Mouse (Mus musculus): ENCODE data around the gene Pum2. TPM values are rescaled to one million over a fixed set of nuclear protein-coding genes. Genes with fewer than 3 reads are reported as not detected.
"Not testable (repeated sequence)": the region's sequence is repeated elsewhere in the genome, so short reads cannot be mapped to it uniquely, and the experiment has no call there.

Pum2 gene
- 129 to 201 TPM (median 138 TPM) in 3 replicates for total RNA-seq (2017)

DNA sequence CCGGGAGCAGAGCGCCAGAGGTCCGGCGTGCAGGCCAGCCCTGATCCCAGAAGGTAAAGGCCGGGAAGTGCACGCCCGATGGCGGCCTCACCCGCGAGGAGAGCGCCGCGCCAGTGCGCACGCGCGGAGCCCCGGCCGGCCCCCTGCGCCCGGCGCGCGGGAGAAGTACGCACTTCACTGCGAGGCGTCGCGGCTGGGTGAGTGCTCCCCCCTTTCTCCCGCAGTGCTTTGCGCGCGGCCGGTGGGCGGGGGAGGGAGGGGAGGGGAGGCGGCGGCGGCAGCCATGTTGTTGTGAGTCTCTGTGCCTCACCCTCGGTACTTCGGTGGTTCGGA, at the start of gene Pum2:
Gene Pum2 (plus strand): TSS at position 161 of the 333 bp plus-strand sequence.
- peak; percentile 90 for ATAC-seq (replicated peaks; ENCODE audit: insufficient number of reproducible peaks, low FRiP score, low TSS enrichment, poor library complexity, severe bottlenecking)

DNA sequence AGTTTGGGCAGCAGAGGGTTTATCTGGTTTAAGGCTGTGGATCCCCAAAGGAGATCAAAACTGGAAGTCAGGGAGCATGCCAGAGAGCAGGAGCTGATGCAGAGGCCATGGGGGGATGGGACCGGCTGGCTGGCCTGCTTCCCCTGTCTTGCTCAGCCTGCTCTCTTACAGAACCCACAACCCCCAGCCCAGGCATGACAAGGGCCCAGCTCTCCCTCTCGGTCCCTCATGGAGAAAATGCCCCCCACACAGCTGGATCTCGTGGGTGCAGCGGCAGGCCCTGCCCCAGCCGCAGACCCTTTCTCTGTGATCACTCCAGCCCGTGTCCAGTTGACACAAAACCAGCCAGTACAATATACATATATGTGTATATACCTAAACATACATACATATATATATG, 44.4 kb upstream of the Pum2 start:
- ATAC-seq (replicated peaks; ENCODE audit: insufficient number of reproducible peaks, low FRiP score, low TSS enrichment, poor library complexity, severe bottlenecking), result no peak

DNA sequence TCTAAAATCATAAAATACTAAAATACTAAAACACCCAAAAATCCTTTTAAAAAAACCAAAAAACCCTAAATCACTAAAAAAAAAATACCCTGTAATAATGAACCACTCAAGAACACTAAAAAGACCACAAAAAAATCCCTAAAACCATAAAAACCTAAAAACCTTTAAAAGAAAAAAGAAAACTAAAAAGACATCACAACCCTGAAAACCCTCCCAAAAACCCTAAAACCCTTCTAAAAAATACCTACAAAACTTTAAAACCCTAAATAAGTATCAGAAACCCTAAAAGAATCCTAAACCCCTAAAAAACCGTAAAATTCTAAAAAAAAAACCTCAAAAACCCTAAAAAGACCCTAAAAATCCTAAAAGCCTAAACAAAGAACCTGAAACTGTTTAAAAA, 42.2 kb upstream of the Pum2 start:
- ATAC-seq (replicated peaks; ENCODE audit: insufficient number of reproducible peaks, low FRiP score, low TSS enrichment, poor library complexity, severe bottlenecking), result no peak

DNA sequence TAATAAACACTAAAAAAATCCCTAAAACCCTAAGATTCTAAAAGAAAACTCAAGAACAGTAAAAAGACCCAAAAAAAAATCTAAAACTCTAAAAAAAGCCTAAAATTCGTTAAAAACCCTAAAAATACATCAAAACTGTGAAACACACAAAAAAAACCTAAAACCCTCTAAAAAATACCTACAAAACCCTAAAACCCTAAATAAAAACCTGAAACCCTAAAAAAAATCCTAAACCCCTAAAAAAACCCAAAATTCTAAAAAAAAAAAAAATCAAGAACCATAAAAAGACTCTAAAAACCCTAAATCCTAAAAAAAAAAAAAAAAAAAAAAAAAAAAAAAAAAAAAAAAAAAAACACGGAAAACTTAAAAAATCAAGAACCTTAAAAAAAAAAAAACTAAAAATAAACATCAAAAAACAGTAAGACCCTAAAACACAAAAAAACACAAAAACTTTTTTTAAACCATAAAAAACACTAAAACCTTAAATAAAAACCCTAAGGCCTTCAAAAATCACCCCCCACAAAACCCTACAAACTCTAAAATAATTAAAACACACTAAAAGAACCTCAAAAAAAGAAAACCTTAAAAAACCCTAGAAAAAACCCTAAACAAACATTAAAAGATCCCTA, 41.1 kb upstream of the Pum2 start:
- no peak for ATAC-seq (replicated peaks; ENCODE audit: insufficient number of reproducible peaks, low FRiP score, low TSS enrichment, poor library complexity, severe bottlenecking)

DNA sequence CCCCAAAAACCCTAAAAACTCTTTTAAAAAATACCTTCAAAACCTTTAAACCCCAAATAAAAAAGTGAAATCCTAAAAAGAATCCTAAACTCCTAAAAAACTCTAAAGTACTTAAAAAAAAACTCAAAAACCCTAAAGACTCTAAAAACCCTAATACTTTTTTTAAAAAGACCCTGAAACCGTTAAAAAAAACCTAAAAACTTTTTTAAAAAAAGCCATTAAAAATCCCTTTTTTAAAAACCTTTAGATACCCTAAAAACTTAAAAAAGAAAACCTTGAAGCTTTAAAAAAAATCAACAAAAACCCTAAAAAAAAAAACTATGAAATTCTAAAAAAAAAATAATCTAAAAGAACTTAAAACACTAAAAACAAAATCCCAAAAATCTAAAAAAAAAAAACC, 39.6 kb upstream of the Pum2 start:
- ATAC-seq (replicated peaks; ENCODE audit: insufficient number of reproducible peaks, low FRiP score, low TSS enrichment, poor library complexity, severe bottlenecking), result no peak

DNA sequence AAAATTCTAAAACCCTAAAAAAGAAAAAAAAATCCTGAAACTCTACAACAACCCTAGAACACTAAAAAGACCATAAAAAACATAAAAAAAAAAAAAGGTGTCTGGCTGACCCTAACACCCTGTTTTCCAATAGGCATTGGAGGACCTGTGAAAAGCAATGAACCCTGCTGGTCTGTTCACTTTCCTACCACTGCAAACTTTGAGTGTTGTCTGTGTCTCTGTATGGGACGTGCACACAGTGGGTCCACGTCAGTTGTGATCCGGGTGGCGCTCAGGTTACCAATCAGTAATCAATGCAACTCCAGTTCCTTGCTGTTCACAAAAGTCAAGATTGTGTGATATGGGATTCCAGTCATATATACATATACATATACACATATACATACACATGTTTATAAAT, 38.4 kb upstream of the Pum2 start:
- no peak for ATAC-seq (replicated peaks; ENCODE audit: insufficient number of reproducible peaks, low FRiP score, low TSS enrichment, poor library complexity, severe bottlenecking)

DNA sequence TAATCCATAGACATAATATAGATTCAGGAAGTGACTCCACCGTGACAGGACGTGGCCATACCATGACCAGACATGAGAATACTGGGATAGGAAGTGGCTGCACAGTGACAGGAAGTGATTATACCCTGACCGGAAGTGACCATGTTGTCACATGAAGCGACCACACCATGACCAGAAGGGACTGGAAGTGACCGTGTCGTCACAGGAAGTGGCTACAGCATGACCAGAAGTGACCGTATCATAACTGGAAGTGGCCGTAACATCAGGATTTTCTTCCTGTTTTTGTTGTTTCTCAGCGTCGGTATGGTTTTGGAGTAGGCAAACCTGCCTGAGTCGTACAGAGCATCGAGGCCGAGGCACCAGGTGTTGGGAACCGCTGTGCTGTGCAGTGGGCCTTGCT, 37.0 kb upstream of the Pum2 start:
- peak; percentile 79 for ATAC-seq (replicated peaks; ENCODE audit: insufficient number of reproducible peaks, low FRiP score, low TSS enrichment, poor library complexity, severe bottlenecking)

DNA sequence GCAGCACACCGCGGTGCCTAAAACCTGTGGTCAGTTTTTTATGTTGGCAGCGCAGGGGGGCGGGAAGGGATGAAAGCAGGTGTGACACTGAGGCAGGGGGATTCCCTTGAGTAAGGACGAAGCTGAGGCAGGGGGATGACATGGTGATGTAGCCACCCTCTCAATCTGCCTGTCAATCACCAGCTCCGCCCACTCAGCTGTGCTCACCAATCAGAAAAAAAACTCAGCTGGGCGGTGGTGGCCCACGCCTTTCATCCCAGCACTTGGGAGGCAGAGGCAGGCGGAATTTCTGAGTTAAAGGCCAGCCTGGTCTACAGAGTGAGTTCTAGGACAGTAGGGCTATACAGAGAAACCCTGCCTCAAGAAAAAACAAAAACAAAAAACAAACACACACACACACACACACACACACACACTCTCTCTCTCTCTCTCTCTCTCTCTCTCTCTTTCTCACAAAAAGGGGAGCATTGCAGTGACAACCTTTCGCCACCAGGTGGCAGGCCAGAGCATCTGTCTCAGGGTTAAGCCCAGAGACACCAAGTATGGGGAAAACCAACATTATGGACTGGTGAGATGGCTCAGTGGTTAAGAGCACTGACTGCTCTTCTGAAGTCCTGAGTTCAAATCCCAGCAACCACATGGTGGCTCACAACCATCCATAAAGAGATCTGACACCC, 35.4 kb upstream of the Pum2 start:
- peak; percentile 76 for ATAC-seq (replicated peaks; ENCODE audit: insufficient number of reproducible peaks, low FRiP score, low TSS enrichment, poor library complexity, severe bottlenecking)

DNA sequence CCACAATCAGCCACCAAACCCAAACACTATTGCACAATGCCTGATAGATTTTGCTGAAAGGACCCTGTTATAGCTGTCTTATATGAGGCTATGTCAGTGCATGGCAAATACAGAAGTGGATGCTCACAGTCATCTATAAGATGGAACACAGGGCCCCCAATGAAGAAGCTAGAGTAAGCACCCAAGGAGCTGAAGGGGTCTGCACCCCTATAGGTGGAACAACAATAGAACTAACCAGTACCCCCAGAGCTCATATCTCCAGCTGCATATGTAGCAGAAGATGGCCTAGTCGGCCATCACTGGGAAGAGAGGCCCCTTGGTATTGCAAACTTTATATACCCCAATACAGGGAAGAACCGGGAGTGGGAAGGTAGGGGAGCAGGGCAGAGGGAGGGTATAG, 33.7 kb upstream of the Pum2 start:
- ATAC-seq (replicated peaks; ENCODE audit: insufficient number of reproducible peaks, low FRiP score, low TSS enrichment, poor library complexity, severe bottlenecking), result not testable (repeated sequence)

DNA sequence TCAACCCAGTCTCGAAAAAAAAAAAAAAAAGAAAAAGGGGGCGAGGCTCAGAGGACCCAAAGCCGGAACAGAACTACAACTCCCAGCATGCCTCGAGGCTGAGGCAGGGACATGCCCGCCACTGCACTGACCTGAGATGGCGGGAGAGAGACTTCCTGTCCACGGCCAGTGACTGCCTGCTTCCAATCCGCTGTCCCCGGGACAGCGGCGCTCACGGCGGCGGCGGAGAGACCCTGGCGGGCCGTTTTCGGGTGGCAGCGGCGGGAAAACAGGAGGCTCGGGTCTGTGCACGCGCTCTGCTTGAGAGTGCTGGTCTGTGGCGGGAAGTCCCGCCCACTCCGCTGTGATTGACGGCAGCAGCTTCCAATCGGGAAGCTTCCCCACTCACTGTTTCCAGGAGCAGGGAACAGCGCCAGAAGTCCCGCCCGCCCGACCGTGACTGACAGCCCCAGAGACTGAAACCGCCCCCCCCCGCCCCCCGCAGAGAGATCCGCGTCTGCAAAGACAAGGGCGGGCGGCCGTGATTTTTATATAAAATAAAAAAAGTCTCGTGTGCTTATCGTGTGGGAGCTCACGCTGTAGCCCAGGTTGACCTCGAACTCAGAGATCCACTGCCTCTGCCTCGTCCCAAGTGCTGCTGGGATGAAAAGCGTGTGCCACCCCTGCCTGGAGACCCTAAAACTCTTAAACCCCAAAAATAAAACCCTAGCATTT, 33.1 kb upstream of the Pum2 start:
- peak; percentile 96 for ATAC-seq (replicated peaks; ENCODE audit: insufficient number of reproducible peaks, low FRiP score, low TSS enrichment, poor library complexity, severe bottlenecking)

DNA sequence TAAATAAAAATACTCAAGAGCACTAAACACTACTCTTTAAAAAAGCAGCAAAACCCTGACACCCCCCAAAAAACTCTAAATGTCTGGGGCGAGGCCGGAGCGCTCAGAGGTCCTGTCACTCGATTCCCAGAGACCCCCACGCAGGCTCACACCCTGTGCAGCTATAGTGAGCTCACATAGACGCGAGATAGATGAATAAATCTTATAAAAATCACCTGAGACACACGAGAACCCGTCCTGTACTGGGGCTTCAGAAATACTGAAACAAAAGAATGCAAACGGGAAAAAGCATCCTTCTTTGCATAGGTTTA, 32.6 kb upstream of the Pum2 start:
- no peak for ATAC-seq (replicated peaks; ENCODE audit: insufficient number of reproducible peaks, low FRiP score, low TSS enrichment, poor library complexity, severe bottlenecking)

DNA sequence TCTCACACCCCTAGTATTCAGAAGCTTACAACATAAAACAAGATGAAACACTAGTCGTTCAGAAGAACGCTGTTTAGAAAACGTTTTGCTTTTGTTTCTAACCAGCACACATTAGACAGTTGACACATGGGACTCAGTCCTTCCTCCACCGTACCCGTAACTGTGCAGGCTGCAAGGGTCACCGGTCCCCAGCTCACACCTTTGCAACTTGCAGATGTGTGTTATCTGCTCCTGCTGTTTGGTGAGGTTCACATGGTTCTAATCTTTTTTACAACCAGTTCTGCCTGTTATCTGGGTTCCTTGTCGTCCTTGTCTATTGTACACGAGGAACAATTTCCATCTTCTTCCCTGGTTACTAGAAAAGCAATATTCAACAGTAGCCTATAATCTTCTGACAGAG, 25.7 kb upstream of the Pum2 start:
- ATAC-seq (replicated peaks; ENCODE audit: insufficient number of reproducible peaks, low FRiP score, low TSS enrichment, poor library complexity, severe bottlenecking), result not testable (repeated sequence)

DNA sequence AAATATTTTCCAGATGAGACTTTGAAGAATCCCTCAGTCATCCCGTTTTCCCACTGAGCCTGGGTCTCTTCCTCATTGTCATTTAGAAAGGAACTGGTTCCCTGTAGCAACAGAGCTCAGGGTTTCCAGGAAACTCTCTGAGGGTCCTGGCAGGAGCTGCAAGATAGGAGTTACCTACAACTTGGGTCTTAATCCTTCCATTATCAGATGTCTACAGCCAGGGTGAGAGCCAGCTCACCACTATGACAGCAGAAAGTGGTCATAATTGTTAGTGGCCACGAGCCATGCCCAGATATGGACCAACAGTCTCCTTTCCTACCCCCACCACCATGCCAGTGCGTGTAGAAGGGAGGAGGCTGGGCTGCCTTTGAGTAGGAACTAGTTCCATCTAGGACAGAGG, 23.9 kb upstream of the Pum2 start:
- ATAC-seq (replicated peaks; ENCODE audit: insufficient number of reproducible peaks, low FRiP score, low TSS enrichment, poor library complexity, severe bottlenecking), result not testable (repeated sequence)

DNA sequence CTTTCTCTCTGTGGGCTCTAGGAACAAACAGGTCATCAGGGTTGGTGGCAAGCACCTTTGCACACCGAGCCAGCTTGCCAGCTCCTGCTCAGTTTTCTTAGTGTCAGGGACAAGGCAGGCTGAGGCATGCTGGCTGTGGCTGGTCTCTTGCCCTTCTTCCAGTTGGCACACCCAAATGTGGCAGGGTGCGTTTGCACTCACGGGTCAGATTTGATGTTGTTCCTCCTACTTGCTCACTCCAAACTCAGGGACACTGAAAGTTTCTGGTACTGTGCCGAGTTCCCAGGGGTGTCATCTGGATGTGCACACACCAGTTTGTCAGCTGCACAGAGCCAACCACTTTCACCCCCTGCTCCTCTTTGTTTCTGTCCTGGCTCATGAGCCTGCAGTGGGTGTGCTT, 17.3 kb upstream of the Pum2 start:
- no peak for ATAC-seq (replicated peaks; ENCODE audit: insufficient number of reproducible peaks, low FRiP score, low TSS enrichment, poor library complexity, severe bottlenecking)

DNA sequence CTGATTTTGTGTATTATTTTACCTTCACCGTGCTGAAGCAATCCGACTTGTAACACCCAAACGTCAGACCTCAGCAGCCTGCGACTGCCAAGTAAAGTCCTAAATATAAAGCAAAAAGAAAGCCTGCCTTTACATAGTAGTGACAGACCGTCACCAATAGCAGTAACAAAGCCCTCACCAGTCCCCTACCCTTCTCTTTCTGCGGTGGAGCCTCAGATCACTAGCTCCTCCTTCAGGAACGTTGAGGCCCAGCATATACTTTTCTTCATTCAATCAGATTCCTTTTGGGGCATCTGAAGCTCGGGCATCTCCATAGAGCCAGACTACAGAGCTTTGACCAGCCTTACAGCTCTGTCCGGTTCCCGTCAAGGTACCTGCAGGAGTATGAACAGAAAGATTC, 16.8 kb upstream of the Pum2 start:
- ATAC-seq (replicated peaks; ENCODE audit: insufficient number of reproducible peaks, low FRiP score, low TSS enrichment, poor library complexity, severe bottlenecking), result no peak

DNA sequence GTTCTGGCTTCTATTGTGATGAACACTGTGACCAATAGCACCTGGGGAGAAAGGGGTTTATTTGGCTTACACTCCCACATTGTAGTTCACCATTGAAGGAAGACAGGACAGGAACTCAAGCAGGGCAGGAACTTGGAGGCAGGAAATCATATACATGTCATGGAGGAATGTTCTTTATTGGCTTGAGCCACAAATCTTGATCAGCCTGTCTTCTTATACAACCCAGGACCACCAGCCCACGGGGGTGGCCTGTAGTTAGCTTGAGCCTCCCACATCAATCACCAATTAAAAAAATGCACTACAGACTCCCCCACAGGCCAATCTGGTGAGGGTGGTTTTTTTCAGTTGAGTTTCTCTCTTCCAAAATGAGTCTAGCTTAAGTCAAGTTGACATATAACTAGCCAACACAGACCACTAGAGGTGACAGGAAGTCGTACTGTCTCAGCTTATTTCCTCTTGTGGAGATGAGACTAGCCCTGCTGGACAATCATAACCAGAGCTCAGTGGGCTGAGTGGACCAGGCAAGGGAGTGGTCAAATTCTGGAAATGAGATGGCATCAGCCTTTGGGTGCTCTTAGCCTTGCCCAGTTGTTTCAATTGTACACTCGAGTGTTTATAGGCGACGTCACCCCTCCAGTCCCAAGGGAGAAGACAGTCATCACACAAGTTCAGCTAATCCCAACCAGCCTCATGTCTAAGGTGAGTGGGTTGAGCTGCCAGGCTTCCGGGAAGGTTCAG, 16.1 kb upstream of the Pum2 start:
- no peak for ATAC-seq (replicated peaks; ENCODE audit: insufficient number of reproducible peaks, low FRiP score, low TSS enrichment, poor library complexity, severe bottlenecking)

DNA sequence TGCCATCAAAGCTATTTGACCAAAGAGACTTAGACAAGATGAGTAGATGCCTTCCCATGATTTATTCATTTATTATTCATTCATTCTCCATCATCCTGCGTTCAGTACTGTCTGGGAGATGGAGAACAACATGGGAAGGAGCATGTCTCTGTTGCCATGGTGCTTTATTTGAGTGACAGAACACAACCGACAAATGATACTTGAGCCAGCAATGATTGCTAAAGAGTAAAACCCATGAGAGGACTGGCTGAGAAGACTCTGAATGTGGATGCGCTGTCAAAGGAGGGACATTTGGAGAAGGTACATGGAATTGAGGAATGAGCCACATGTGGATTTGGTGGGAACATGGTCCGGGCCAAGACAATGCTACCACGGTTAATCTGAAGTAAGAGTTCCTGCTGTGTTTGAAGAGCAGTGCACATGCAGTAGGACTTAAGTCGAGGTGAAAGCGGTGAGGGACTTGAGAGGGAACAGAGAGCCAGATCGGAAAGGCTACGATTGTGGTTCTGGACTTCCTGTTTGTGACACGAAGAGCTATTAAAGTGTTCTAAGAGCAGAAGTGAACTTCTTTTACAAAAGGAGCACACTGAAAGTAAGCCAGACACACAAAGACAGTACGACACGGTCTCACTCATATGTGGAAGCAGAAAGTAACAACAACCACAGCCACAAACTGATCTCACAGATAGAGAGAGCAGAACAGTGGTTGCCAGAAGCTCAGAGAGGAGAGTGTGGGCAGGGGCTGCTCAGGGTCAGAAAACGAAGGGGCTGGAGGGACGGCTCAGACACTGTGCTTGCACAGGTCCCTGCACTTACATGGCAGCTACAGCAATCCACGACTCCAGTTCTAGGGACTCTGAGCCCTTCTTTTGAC, 14.3 kb upstream of the Pum2 start:
- ATAC-seq (replicated peaks; ENCODE audit: insufficient number of reproducible peaks, low FRiP score, low TSS enrichment, poor library complexity, severe bottlenecking), result peak; percentile 77

DNA sequence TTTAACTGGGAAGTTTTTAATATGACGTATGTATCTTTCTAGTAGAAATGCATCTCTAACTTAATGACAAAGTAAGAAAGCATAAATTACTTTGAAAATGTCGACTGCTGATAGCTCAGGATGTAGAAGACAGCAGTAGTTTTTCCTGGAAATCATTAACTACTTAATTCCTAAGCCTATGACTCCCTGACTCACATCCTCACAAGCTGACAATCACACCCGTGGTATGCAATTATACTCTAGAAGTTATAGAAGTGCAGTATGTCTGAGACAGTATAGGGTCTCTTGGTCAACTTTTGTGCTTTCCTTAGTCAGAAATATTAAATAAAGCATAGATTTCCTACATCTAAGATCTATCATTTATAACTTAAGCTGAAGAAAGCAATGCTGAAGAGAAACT, 12.2 kb upstream of the Pum2 start:
- ATAC-seq (replicated peaks; ENCODE audit: insufficient number of reproducible peaks, low FRiP score, low TSS enrichment, poor library complexity, severe bottlenecking), result no peak

DNA sequence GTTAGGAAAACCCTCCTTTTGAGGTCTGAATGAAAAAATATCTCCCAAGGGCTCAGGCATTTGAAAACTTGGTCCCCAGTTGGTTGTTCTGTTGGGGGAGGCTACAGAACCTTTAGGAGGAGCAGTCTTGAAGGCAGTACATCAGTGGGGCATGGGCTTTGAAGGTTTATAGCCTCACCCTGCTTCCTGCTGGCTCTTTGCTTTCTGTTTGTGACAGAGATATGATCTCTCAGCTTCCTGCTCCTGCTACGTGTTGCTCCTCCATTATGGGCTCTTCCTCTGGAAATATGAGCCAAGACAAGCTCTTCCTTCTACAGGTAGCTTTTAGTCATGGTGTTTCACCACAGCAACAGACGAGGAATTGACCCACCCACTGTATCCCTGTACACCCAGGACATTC, 11.8 kb upstream of the Pum2 start:
- no peak for ATAC-seq (replicated peaks; ENCODE audit: insufficient number of reproducible peaks, low FRiP score, low TSS enrichment, poor library complexity, severe bottlenecking)
